In genomic region chr4:123664951-123665661, GRCm38 (mm10) we compare ENCODE assay signal across 7 mouse cellular contexts. TPM values are rescaled to one million over a fixed set of nuclear protein-coding genes. Genes with fewer than 3 reads are reported as not detected.
DNase-seq lines count a peak whose midpoint lies in the region; ATAC-seq and TF ChIP-seq lines count a peak whose summit lies in the region.

No protein-coding gene starts in this region.

- H3K4me3 ChIP-seq in G1E (ENCODE audit: low read depth, low read length) = peak overlapping the region; percentile 79
- peak overlapping the region; percentile 99 for H3K4me3 ChIP-seq in embryonic facial prominence, embryonic 14.5 days (ENCODE audit: low read depth, low read length)
- H3K4me3 ChIP-seq in hindbrain, embryonic 13.5 days = peak overlapping the region; percentile 88
- H3K4me3 ChIP-seq in liver, embryonic 11.5 days (ENCODE audit: low read depth, low read length) = peak overlapping the region; percentile 92
- H3K4me3 ChIP-seq in neural tube, embryonic 11.5 days (ENCODE audit: low read depth, low read length) = peak overlapping the region; percentile 83

- peak overlapping the region; percentile 97 for H3K27ac ChIP-seq in embryonic facial prominence, embryonic 14.5 days (replicated peaks; ENCODE audit: low read depth, low read length)
- H3K27ac ChIP-seq in hindbrain, embryonic 13.5 days = peak overlapping the region; percentile 99
- H3K27ac ChIP-seq in liver, embryonic 11.5 days (ENCODE audit: low read depth, low read length) = peak overlapping the region; percentile 99
- H3K27ac ChIP-seq in neural tube, embryonic 11.5 days (ENCODE audit: low read depth, low read length) = peak overlapping the region; percentile 100

- peak; percentile 14 for DNase-seq in CD4-positive helper T cell, adult 2 months (ENCODE audit: low read depth, low spot score)
- DNase-seq in G1E (ENCODE audit: low spot score) = no peak
- peak; percentile 53 for DNase-seq in embryonic facial prominence, embryonic 14.5 days (ENCODE audit: low spot score)
- peak; percentile 80 for DNase-seq in liver, embryonic 11.5 days (ENCODE audit: low spot score)
- peak; percentile 73 for DNase-seq in neural tube, embryonic 11.5 days (ENCODE audit: low spot score)
- no peak for DNase-seq in layer of hippocampus, postnatal 36 days

- ATAC-seq in G1E (ENCODE audit: extremely low read depth, insufficient number of reproducible peaks, low FRiP score, poor library complexity, severe bottlenecking) = no peak
- peak; percentile 3; the same call in 1 of the 2 replicates for ATAC-seq in embryonic facial prominence, embryonic 14.5 days (ENCODE audit: low read depth)
- peak; percentile 23 for ATAC-seq in hindbrain, embryonic 13.5 days (ENCODE audit: low FRiP score)
- ATAC-seq in liver, embryonic 11.5 days (replicated peaks; ENCODE audit: low FRiP score) = peak; percentile 27
- peak; percentile 69 for ATAC-seq in neural tube, embryonic 11.5 days (ENCODE audit: insufficient read depth, low FRiP score, low TSS enrichment)

- H3K9me3 ChIP-seq in G1E (replicated peaks) = no peaks in the 10 kb centered on the region
- H3K9me3 ChIP-seq in embryonic facial prominence, embryonic 14.5 days (ENCODE audit: control insufficient read depth, low read length) = no peaks in the 10 kb centered on the region
- H3K9me3 ChIP-seq in hindbrain, embryonic 13.5 days = no peaks in the 10 kb centered on the region
- no peaks in the 10 kb centered on the region for H3K9me3 ChIP-seq in liver, embryonic 11.5 days (ENCODE audit: control insufficient read depth, low read length)
- no peaks in the 10 kb centered on the region for H3K9me3 ChIP-seq in neural tube, embryonic 11.5 days (ENCODE audit: control insufficient read depth, low read length)

- peaks cover 24% of the 10 kb centered on the region for H3K27me3 ChIP-seq in G1E (ENCODE audit: insufficient read depth, low read length)
- H3K27me3 ChIP-seq in embryonic facial prominence, embryonic 14.5 days (replicated peaks; ENCODE audit: control insufficient read depth, insufficient read depth, low read length) = no peaks in the 10 kb centered on the region
- H3K27me3 ChIP-seq in hindbrain, embryonic 13.5 days = no peaks in the 10 kb centered on the region
- H3K27me3 ChIP-seq in liver, embryonic 11.5 days (replicated peaks; ENCODE audit: control insufficient read depth, insufficient read depth, low read length) = peaks cover 4% of the 10 kb centered on the region
- H3K27me3 ChIP-seq in neural tube, embryonic 11.5 days (ENCODE audit: control insufficient read depth, insufficient read depth, low read length) = no peaks in the 10 kb centered on the region

- WGBS in embryonic facial prominence, embryonic 14.5 days = under 1% methylated on average over 35 of the region's 58 CpGs
- under 1% methylated on average over 44 of the region's 58 CpGs for WGBS in hindbrain, embryonic 13.5 days
- 1% methylated on average over 58 of the region's 58 CpGs for WGBS in liver, embryonic 11.5 days
- WGBS in neural tube, embryonic 11.5 days = under 1% methylated on average over 49 of the region's 58 CpGs

- peak overlapping the region; percentile 98 for H3K9ac ChIP-seq in embryonic facial prominence, embryonic 14.5 days (ENCODE audit: low read depth, low read length)
- H3K9ac ChIP-seq in hindbrain, embryonic 13.5 days = peak overlapping the region; percentile 99
- H3K9ac ChIP-seq in liver, embryonic 11.5 days (ENCODE audit: low read depth, low read length) = peak overlapping the region; percentile 92
- H3K9ac ChIP-seq in neural tube, embryonic 11.5 days (ENCODE audit: low read length) = peak overlapping the region; percentile 99

- H3K4me1 ChIP-seq in G1E (ENCODE audit: insufficient read depth, low read depth, low read length) = peaks cover 49% of the 10 kb centered on the region
- peaks cover 33% of the 10 kb centered on the region for H3K4me1 ChIP-seq in embryonic facial prominence, embryonic 14.5 days (ENCODE audit: control insufficient read depth, insufficient read depth, low read length)
- H3K4me1 ChIP-seq in hindbrain, embryonic 13.5 days (replicated peaks) = peaks cover 64% of the 10 kb centered on the region
- H3K4me1 ChIP-seq in liver, embryonic 11.5 days (replicated peaks; ENCODE audit: control insufficient read depth, insufficient read depth, low read length) = peaks cover 35% of the 10 kb centered on the region
- peaks cover 26% of the 10 kb centered on the region for H3K4me1 ChIP-seq in neural tube, embryonic 11.5 days (ENCODE audit: control insufficient read depth, insufficient read depth, low read length)

- no peaks in the 10 kb centered on the region for H3K36me3 ChIP-seq in G1E (replicated peaks)
- H3K36me3 ChIP-seq in embryonic facial prominence, embryonic 14.5 days (ENCODE audit: control insufficient read depth, insufficient read depth, low read length) = no peaks in the 10 kb centered on the region
- H3K36me3 ChIP-seq in hindbrain, embryonic 13.5 days = no peaks in the 10 kb centered on the region
- no peaks in the 10 kb centered on the region for H3K36me3 ChIP-seq in liver, embryonic 11.5 days (ENCODE audit: control insufficient read depth, insufficient read depth, low read length)
- H3K36me3 ChIP-seq in neural tube, embryonic 11.5 days (ENCODE audit: control insufficient read depth, insufficient read depth, low read length) = no peaks in the 10 kb centered on the region

- peak overlapping the region; percentile 58 for H3K4me2 ChIP-seq in embryonic facial prominence, embryonic 14.5 days (ENCODE audit: low read depth, low read length)
- H3K4me2 ChIP-seq in hindbrain, embryonic 13.5 days = peak overlapping the region; percentile 86
- H3K4me2 ChIP-seq in liver, embryonic 11.5 days = peak overlapping the region; percentile 97
- peak overlapping the region; percentile 84 for H3K4me2 ChIP-seq in neural tube, embryonic 11.5 days (ENCODE audit: low read depth)

- no peak for TF ChIP-seq CTCF in G1E (IDR thresholded peaks at IDR 0.05; ENCODE audit: low read depth, low read length)

RNA-seq across cellular contexts. Expression of gene Macf1, which starts 19.1 kb away (rescaled TPM):
- 169 and 174 TPM in 2 replicates for total RNA-seq in G1E (2014; fragmentation: Nextera tagmentation)
- 116 and 129 TPM in 2 replicates for total RNA-seq in G1E (2017)
- polyA plus RNA-seq in G1E (2012) = 33.7 and 39.3 TPM in 2 replicates
- polyA plus RNA-seq in embryonic facial prominence, embryonic 14.5 days (2014; fragmentation: Nextera tagmentation; extraction: Ambion mirVana) = 70.5 and 80.5 TPM in 2 replicates
- 67.3 and 69.5 TPM in 2 replicates for polyA plus RNA-seq in hindbrain, embryonic 13.5 days (2015; fragmentation: Nextera tagmentation; extraction: Ambion mirVana)
- polyA plus RNA-seq in liver, embryonic 11.5 days (2014; fragmentation: Nextera tagmentation; extraction: Ambion mirVana) = 35.3 and 36.5 TPM in 2 replicates
- polyA plus RNA-seq in neural tube, embryonic 11.5 days (2014; fragmentation: Nextera tagmentation; extraction: Ambion mirVana) = 78.2 and 79.1 TPM in 2 replicates
- 100 to 1,000 TPM; 225 to 255 TPM for total RNA-seq in layer of hippocampus, postnatal 36 days (2021)

RNA-seq across cellular contexts. Expression of gene Ndufs5, which starts 52.9 kb away (rescaled TPM):
- total RNA-seq in G1E (2014; fragmentation: Nextera tagmentation) (5.8 and 6.6 TPM in 2 replicates), G1E (2017) (80.6 and 87.6 TPM in 2 replicates)
- polyA plus RNA-seq in G1E (2012) = 52.2 and 74.9 TPM in 2 replicates
- polyA plus RNA-seq in embryonic facial prominence, embryonic 14.5 days (2014; fragmentation: Nextera tagmentation; extraction: Ambion mirVana) = 367 and 408 TPM in 2 replicates
- polyA plus RNA-seq in hindbrain, embryonic 13.5 days (2015; fragmentation: Nextera tagmentation; extraction: Ambion mirVana) = 438 and 450 TPM in 2 replicates
- 312 and 323 TPM in 2 replicates for polyA plus RNA-seq in liver, embryonic 11.5 days (2014; fragmentation: Nextera tagmentation; extraction: Ambion mirVana)
- polyA plus RNA-seq in neural tube, embryonic 11.5 days (2014; fragmentation: Nextera tagmentation; extraction: Ambion mirVana) = 337 and 365 TPM in 2 replicates
- 100 to 1,000 TPM; 180 to 196 TPM for total RNA-seq in layer of hippocampus, postnatal 36 days (2021)

Comparison
In these comparisons a context has a peak if more than half of its experiments do, and no peak if none do; other contexts are left out.
1. DNase-seq: peak in CD4-positive helper T cell, adult 2 months (single experiment), embryonic facial prominence, embryonic 14.5 days (single experiment), liver, embryonic 11.5 days (single experiment) and neural tube, embryonic 11.5 days (single experiment); none in G1E (single experiment) and layer of hippocampus, postnatal 36 days (0 of 2).
2. Peak in every context shown above with its lines, with median percentiles within 50 percentile points of each other: H3K4me3 ChIP-seq, H3K27ac ChIP-seq, H3K4me2 ChIP-seq and H3K9ac ChIP-seq.